Mouse (Mus musculus) stomach, embryonic 16.5 days (tissue): Measurements from ENCODE around the gene Cbl. TPM values are rescaled to one million over a fixed set of nuclear protein-coding genes. Genes with fewer than 3 reads are reported as not detected.

Experiments used
- ATAC-seq: fragments of 200-750 bp; cut with Nextera tagmentation; 2 replicates; pipeline ENCODE4 v1.8.0; 2017; ENCODE audit warnings: moderate number of reproducible peaks, moderate TSS enrichment; ENCODE audit not compliant: insufficient read depth, low FRiP score
- H3K27ac ChIP-seq: fragments of 300-500 bp; sonication (generic); 2 replicates; pipeline ENCODE4 v1.5.1; 2014; ENCODE audit warnings: low read length
- H3K27me3 ChIP-seq: fragments of 300-500 bp; sonication (generic); 2 replicates; pipeline ENCODE4 v1.6.1; 2014; ENCODE audit warnings: low read length, control low read depth, mixed read lengths; ENCODE audit not compliant: control insufficient read depth, insufficient read depth
- H3K36me3 ChIP-seq: fragments of 300-500 bp; sonication (generic); 2 replicates; pipeline ENCODE4 v1.6.1; 2014; ENCODE audit warnings: low read length; ENCODE audit not compliant: control insufficient read depth, insufficient read depth
- H3K4me1 ChIP-seq: fragments of 300-500 bp; sonication (generic); 2 replicates; pipeline ENCODE4 v1.6.1; 2014; ENCODE audit warnings: low read length, control low read depth, mixed read lengths; ENCODE audit not compliant: control insufficient read depth, insufficient read depth
- H3K4me2 ChIP-seq: fragments of 300-500 bp; sonication (generic); 2 replicates; pipeline ENCODE4 v1.6.1; 2014; ENCODE audit warnings: low read depth, low read length, mixed read lengths
- H3K4me3 ChIP-seq: fragments of 300-500 bp; sonication (generic); replicated peaks from 2 replicates; pipeline ENCODE4 v1.5.1; 2014; ENCODE audit warnings: mild to moderate bottlenecking, low read length
- H3K9ac ChIP-seq: fragments of 300-500 bp; sonication (generic); 2 replicates; pipeline ENCODE4 v1.6.1; 2014; ENCODE audit warnings: low read length
- H3K9me3 ChIP-seq: fragments of 300-500 bp; sonication (generic); replicated peaks from 2 replicates; pipeline ENCODE4 v1.6.1; 2016; ENCODE audit warnings: low read length, control low read depth; ENCODE audit not compliant: control insufficient read depth
- WGBS: fragments of 180-500 bp; shearing (Covaris S2); extraction: QIAGEN DNeasy Blood & Tissue Kit; methylation state at CpG from one replicate; pipeline ENCODE4 v1.1.7; 2014; 5-methylcytosine and 5-hydroxymethylcytosine counted together
- polyA plus RNA-seq: library from polyadenylated mRNA; unstranded; fragments of >200 nt; fragmentation: Nextera tagmentation; extraction: Ambion mirVana; gene quantifications from 2 replicates; pipeline ENCODE4 v1.2.1, GENCODE M21; 2015

Gene Cbl
- polyA plus RNA-seq, 1 experiment from 2014 or later: 14.0 TPM

GRCm38 (mm10) chr9:44181537-44181936, 52.3 kb downstream of the Cbl start:
- Histone ChIP-seq H3K36me3 (peaks cover 3% of the 10 kb centered on the region; the same call in 1 of the 2 replicates), H3K4me2 (no peak overlapping the region), H3K27ac (no peak overlapping the region), H3K9me3 (0 out of 2 replicates have a peak, but pooled peaks cover 5% of the 10 kb centered on the region), H3K27me3 (no peaks in the 10 kb centered on the region), H3K4me1 (no peaks in the 10 kb centered on the region), H3K4me3 (no peak overlapping the region), H3K9ac (no peak overlapping the region)
- 79% methylated on average over 5 of the region's 5 CpGs for WGBS
- no peak for ATAC-seq

- no peak overlapping the region for H3K27ac ChIP-seq
- 0 out of 2 replicates have a peak, but pooled peaks cover 5% of the 10 kb centered on the region for H3K9me3 ChIP-seq
- no peak overlapping the region for H3K4me2 ChIP-seq
- no peak for ATAC-seq
- H3K9ac ChIP-seq: no peak overlapping the region
- no peak overlapping the region for H3K4me3 ChIP-seq
- 98% methylated on average over 12 of the region's 12 CpGs for WGBS
- H3K36me3 ChIP-seq: peaks cover 3% of the 10 kb centered on the region; the same call in 1 of the 2 replicates
- H3K4me1 ChIP-seq: peaks cover 3% of the 10 kb centered on the region; the same call in 1 of the 2 replicates
- no peaks in the 10 kb centered on the region for H3K27me3 ChIP-seq
Observed at GRCm38 (mm10) chr9:44178811-44179210, 55.0 kb downstream of the Cbl start.

- Histone ChIP-seq H3K9ac (no peak overlapping the region), H3K4me2 (no peak overlapping the region), H3K27me3 (no peaks in the 10 kb centered on the region), H3K4me1 (peaks cover 3% of the 10 kb centered on the region; the same call in 1 of the 2 replicates), H3K4me3 (no peak overlapping the region), H3K9me3 (0 out of 2 replicates have a peak, but pooled peaks cover 5% of the 10 kb centered on the region), H3K27ac (no peak overlapping the region), H3K36me3 (peaks cover 3% of the 10 kb centered on the region; the same call in 1 of the 2 replicates)
- 86% methylated on average over 14 of the region's 14 CpGs for WGBS
- ATAC-seq: no peak
Observed at GRCm38 (mm10) chr9:44178389-44178788, 55.5 kb downstream of the Cbl start.

GRCm38 (mm10) chr9:44177405-44177804, 56.4 kb downstream of the Cbl start:
- Histone ChIP-seq H3K36me3 (peaks cover 3% of the 10 kb centered on the region; the same call in 1 of the 2 replicates), H3K9ac (no peak overlapping the region), H3K4me3 (no peak overlapping the region), H3K27ac (no peak overlapping the region), H3K4me2 (no peak overlapping the region), H3K4me1 (peaks cover 3% of the 10 kb centered on the region; the same call in 1 of the 2 replicates), H3K9me3 (0 out of 2 replicates have a peak, but pooled peaks cover 5% of the 10 kb centered on the region), H3K27me3 (no peaks in the 10 kb centered on the region)
- WGBS: 69% methylated on average over 2 of the region's 2 CpGs
- no peak for ATAC-seq

- Histone ChIP-seq H3K9ac (no peak overlapping the region), H3K4me1 (peaks cover 3% of the 10 kb centered on the region; the same call in 1 of the 2 replicates), H3K36me3 (peaks cover 7% of the 10 kb centered on the region), H3K4me3 (no peak overlapping the region), H3K4me2 (no peak overlapping the region), H3K27me3 (no peaks in the 10 kb centered on the region), H3K9me3 (0 out of 2 replicates have a peak, but pooled peaks cover 5% of the 10 kb centered on the region), H3K27ac (peak overlapping the region; percentile 25; the same call in 1 of the 2 replicates)
- ATAC-seq: no peak
- WGBS: 51% methylated on average over 1 of the region's 1 CpGs
Observed at GRCm38 (mm10) chr9:44175957-44176356, 57.9 kb downstream of the Cbl start.

GRCm38 (mm10) chr9:44175556-44175955, 58.3 kb downstream of the Cbl start:
- peak overlapping the region; percentile 25; the same call in 1 of the 2 replicates for H3K27ac ChIP-seq
- no peak overlapping the region for H3K4me2 ChIP-seq

GRCm38 (mm10) chr9:44170691-44171151, 63.1 kb downstream of the Cbl start:
- H3K9ac ChIP-seq: no peak overlapping the region
- peaks cover 7% of the 10 kb centered on the region; the same call in 1 of the 2 replicates for H3K36me3 ChIP-seq
- no peak overlapping the region for H3K4me2 ChIP-seq
- H3K27ac ChIP-seq: no peak overlapping the region
- no peaks in the 10 kb centered on the region for H3K9me3 ChIP-seq
- WGBS: 85% methylated on average over 3 of the region's 3 CpGs
- H3K4me1 ChIP-seq: no peaks in the 10 kb centered on the region
- no peak overlapping the region for H3K4me3 ChIP-seq
- no peaks in the 10 kb centered on the region for H3K27me3 ChIP-seq
- no peak for ATAC-seq

More at GRCm38 (mm10) chr9:44175556-44175955, 58.3 kb downstream of the Cbl start:
- H3K36me3 ChIP-seq: peaks cover 7% of the 10 kb centered on the region
- no peak overlapping the region for H3K4me3 ChIP-seq
- WGBS: 37% methylated on average over 6 of the region's 6 CpGs
- peak; percentile 76 for ATAC-seq
- H3K9me3 ChIP-seq: 0 out of 2 replicates have a peak, but pooled peaks cover 5% of the 10 kb centered on the region
- no peaks in the 10 kb centered on the region for H3K27me3 ChIP-seq
- H3K9ac ChIP-seq: no peak overlapping the region
- peaks cover 3% of the 10 kb centered on the region; the same call in 1 of the 2 replicates for H3K4me1 ChIP-seq

- Histone ChIP-seq H3K9me3 (no peaks in the 10 kb centered on the region), H3K27me3 (no peaks in the 10 kb centered on the region), H3K36me3 (peaks cover 13% of the 10 kb centered on the region), H3K9ac (no peak overlapping the region), H3K4me1 (no peaks in the 10 kb centered on the region), H3K27ac (no peak overlapping the region), H3K4me2 (no peak overlapping the region), H3K4me3 (no peak overlapping the region)
- no peak for ATAC-seq
- WGBS: 84% methylated on average over 5 of the region's 5 CpGs
Observed at GRCm38 (mm10) chr9:44168931-44169330, 64.9 kb downstream of the Cbl start.

GRCm38 (mm10) chr9:44159886-44160285, 74.0 kb downstream of the Cbl start:
- Histone ChIP-seq H3K36me3 (peaks cover 36% of the 10 kb centered on the region), H3K4me3 (no peak overlapping the region)
- no peak for ATAC-seq

More at GRCm38 (mm10) chr9:44159886-44160285, 74.0 kb downstream of the Cbl start:
- Histone ChIP-seq H3K27ac (no peak overlapping the region), H3K9ac (no peak overlapping the region), H3K4me1 (no peaks in the 10 kb centered on the region), H3K4me2 (no peak overlapping the region), H3K27me3 (no peaks in the 10 kb centered on the region), H3K9me3 (no peaks in the 10 kb centered on the region)
- 83% methylated on average over 3 of the region's 3 CpGs for WGBS
